Mouse (Mus musculus): Measurements from ENCODE around the gene Tbc1d8b. TPM values are rescaled to one million over a fixed set of nuclear protein-coding genes. Genes with fewer than 3 reads are reported as not detected.
"Not testable (repeated sequence)": the region's sequence is repeated elsewhere in the genome, so short reads cannot be mapped to it uniquely, and the experiment has no call there.

The Tbc1d8b gene
- 1 to 10 TPM; 7.8 to 7.9 TPM for total RNA-seq (2021)
- long read RNA-seq, experiment 1: 0 reads
- long read RNA-seq, experiment 2, partial matches to known transcripts: 1 of 2 reads
- long read RNA-seq, experiment 2, other reads (novel, unspliced or antisense): 1 of 2 reads

DNA sequence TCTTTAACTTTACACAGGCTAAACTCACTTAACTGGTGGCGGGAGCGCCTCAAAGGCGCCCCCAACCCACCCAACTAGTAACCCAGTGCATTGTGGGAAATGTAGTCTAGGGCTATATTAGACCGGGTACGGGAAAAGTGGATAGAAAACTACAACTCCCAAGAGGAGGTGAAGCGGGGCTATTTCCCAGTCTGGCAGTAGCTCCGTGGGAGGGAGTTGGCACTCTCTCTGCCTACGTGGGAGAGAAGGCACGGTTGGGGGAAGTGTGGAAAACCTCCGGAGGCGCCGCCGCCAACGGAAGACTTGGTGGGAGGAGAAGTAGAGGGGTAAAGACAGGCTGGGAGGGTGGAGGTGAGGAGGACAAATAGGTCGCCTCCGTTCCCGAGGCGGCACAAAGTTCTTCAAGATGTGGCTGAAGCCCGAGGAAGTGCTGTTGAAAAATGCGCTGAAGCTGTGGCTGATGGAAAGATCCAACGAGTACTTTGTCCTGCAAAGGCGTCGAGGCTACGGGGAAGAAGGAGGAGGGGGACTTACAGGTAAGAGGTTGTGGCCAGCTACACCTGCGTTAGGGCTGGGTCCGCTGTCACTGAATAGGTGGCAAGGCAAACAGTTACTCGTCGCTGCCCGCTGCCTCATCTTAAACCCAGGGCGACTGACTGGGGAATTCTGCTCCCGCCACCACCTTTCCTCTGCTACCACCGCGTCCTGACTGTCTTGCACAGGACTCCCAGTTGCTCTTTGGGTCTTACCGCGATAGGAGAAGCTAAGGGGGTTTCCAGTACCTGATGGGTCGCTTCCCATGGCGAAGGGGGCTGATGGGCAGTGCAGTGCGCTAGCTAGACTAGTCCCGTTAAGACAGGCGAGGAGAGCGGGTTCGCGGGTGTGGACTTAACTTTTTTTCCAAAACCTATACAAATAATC is at the start of gene Tbc1d8b:
Gene Tbc1d8b, plus strand, starts transcription at position 222 of the 921 bp plus-strand sequence.
- DNase-seq (ENCODE audit: low spot score in 2 of 2): peak; percentile 8 to 31

DNA sequence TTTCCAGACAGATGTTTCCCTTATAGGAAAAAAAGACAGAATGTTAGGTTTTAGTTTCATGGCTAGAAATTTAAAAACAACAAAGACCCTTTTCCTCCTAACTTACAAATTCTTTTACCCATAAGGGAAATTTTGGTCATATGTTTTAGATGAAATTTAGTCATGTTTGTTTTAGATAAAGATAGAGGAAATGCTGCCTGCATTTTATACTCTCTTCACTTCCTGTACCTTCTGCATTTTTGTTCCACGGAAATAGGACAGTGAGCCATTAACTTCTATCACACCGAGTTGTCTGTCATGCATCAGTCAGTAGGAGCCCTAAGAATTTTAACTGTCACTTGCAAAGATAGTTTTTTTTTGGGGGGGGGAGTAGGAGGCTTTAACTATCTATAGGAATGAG is 45.1 kb upstream of the Tbc1d8b start:
- no peak for DNase-seq (ENCODE audit: low spot score in 2 of 2)

DNA sequence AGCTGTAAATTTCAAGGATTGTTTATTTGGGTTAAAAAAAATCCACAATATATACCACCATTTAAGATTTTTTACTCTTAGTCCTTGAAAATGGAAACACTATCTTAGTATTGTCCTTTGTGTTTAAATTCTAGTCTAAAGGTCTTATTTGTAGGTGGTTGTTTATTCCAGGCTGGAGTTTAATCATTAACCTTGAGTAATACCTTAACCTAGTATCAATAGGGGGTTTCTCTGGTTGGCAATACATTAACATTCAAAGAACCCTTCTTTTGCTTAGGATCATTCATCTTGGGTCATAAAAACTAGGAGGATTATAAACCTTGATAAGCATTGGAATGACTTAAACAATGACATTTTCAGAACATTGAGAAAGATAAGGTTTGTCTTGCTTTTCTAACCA is 44.4 kb upstream of the Tbc1d8b start:
- no peak for DNase-seq (ENCODE audit: low spot score in 2 of 2)

DNA sequence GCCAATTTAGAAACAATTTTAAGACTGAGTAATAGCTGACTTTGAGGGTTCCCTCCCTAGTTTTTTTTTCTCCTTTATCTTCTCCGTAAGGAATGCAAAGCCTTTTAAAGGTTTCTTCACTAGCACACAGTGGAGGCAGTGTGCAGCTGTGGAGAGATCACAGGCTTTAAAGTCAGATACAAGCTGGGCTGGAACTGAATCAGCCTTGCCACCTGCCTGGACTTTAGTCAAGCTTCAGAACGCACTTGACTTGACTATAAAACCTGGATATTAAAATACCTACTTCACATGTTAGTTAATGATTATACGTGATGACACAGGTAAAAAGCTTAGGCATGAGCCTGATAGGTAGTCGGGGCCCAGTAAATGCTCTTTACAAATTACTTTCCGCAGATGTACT is 32.6 kb upstream of the Tbc1d8b start:
- DNase-seq (ENCODE audit: low spot score in 2 of 2): no peak

DNA sequence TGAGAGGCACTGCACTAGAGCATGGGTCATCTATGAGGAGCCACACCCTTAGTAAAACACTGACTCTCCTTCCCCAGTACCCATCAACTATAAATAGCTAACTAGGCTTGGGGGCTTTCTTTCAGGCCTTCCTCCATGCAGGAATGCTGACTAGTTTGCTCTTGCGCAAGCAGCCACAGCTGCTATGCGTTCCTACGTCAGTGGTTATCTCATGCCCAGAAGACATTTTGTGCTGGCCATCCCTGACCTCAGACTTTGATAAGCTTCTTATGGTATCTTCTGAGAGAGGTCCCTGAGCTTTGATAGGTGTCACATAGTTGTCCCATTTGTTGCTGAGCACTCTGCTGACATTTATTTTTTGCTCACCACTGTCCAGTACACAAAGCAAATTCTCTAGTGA is 31.5 kb upstream of the Tbc1d8b start:
- no peak for DNase-seq (ENCODE audit: low spot score in 2 of 2)

DNA sequence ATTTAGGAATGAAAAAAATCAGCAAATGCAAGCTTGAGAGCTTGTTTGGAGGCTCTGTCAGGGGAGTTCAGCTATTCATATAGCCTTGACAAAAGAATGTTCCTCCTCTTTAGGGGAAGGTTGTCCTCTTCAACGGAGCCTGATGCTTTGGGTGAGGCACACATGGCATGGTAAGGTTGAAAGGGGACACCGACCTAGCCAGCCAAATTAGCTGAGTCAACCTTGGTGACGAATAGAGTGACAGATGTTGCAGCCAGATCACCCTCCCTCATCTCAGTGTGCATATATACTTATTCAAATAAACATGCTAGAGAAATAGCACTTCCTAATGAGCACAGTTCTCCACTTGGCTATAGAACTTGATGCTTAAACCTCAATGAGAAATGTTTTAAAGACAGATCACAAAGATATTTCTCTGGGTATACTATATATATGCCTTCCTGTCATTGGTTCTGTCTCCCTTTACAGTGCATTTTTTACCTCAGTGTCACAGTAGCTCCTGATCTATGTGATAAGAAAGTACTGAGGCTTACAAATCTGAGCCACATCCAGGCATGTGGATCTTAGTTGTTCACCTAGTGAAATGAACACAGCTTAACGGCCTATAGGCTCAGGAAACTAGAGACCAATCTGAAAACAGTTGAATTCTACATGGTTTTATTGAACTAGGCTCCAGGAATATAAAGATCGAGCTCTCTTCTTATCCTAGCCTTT is 30.3 kb upstream of the Tbc1d8b start:
- no peak for DNase-seq (ENCODE audit: low spot score in 2 of 2)

DNA sequence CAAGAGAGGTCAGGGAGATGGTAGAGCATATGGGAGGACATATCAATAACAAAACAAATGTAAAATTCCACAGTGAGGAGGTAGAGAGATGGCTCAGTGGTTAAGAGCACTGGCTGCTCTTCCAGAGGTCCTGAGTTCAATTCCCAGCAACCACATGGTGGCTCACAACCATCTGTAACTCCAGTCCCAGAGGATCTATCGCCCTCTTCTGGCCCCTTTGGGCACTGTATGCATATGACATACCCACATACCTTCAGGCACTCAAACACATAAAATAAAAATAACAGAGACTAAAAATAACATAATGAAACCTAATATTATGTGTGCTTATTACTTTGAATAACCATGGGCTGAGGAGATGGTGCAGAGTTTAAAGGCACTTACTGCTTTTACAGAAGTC is 22.7 kb upstream of the Tbc1d8b start:
- DNase-seq (ENCODE audit: low spot score in 2 of 2): no peak

DNA sequence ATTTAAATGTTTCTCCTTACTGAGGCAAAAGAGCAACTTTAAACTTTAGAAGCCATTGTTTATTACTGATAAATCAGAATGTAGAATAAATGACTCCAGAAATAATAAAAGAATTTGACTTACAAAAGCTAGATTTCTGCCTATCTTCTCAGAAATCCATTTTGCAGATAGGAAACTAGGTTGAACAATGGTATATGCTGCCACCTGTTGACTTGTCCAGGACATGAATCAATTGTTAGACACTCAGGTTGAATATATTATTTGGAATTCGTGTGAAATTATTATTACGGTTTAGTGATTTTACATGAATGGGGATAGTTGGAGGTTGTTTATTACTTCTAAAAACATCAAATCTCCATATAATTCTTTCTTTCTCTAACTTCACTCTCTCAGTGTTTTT is 19.0 kb upstream of the Tbc1d8b start:
- no peak for DNase-seq (ENCODE audit: low spot score in 2 of 2)

DNA sequence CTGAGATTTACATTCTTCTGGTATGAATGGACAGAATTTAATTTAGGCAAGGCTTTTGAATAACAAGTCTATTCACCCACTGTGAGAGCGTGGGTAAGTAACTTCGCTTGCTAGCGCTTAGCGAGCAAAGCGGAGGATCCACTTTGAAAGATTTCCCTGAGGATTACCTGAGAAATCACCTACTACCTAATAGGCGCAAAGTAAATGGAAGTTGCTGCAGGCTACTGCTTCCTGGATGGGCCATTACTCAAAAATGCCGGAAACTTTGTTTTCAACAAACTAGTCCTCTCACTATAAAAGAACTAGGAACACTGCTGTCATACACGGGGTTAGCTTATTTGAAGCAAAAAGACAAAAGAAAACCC is 404 bp upstream of the Tbc1d8b start:
- no peak for DNase-seq (ENCODE audit: low spot score in 2 of 2)

DNA sequence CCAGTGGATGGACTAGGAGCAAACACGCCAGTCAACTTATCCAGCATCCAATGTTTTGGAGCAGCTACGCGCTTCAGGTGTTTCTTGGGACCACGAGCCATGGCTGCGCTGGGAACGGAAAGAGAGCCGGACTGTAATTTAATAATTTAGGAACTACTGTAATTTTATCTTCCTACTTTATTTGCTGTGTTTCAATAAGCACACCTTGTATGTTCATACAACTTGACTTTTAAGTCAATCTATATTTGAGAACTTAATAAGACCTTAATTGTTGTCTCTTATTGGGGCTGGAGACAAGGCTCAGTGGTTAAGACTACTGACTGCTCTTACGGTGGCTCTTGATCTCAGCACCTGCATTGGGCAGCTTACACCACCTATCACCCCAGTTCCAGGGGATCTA is 29.6 kb downstream of the Tbc1d8b start, which contains the start of gene Gm15013:
Gene Gm15013, minus strand, starts transcription at position 101 of the 400 bp plus-strand sequence.
- DNase-seq (ENCODE audit: low spot score in 2 of 2): no peak

DNA sequence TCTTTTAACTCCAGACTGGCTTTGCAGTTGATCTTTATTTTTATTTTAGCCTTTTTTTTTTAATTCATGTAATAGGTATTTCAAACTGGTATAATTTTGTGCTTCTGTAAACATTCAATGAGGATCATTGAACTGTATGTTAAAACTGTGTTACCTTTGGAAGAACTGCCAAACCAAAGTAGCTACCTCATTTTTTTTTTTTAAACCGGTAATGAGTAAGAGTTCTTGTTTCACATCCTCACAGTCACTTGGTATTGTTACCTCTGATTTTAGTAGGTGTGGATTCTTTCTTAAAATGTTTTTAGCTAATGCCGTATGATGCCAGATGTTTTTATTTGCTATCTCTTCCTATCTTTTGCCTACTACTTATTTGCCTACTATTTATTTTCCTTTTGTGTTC is 37.6 kb downstream of the Tbc1d8b start:
- no peak for DNase-seq (ENCODE audit: low spot score in 2 of 2)

DNA sequence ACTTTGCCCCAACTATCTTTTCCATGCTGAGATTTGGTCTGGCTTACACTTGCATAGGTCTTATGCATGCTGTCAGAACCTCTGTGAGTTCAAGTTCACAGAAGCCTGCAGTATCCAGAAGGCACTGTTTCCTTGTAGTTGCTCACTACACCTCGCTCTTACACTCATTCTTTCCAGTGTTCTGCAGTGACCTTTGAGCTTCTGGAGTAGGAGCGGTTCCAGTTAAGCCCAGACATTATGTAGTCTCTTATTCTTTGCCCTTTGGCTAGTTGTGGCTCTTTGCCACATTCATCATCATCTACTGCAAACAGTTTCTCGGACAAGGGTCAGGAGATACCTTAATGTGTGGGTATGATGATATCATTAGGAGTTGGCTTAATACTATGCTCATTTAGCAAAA is 45.7 kb downstream of the Tbc1d8b start:
- DNase-seq (ENCODE audit: low spot score in 2 of 2): no peak

DNA sequence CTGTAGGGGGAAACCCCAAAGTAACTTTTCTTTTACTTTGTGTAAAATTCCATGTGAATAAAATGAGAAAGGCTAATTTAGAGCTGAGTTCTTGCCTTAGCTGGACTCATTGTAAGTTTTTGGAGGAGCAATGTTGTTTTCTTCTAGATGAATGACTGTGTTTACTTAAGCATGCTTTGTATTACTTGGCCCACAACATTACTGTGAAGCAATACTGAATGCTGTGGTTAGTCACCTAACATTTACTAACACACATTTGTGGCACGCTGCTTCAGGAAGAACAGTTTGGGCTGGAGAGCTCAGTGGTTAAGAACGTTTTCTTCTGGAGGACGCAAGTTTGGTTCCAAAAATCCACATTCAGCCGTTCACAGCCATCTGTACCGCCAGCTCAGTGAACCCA is 52.3 kb downstream of the Tbc1d8b start:
- DNase-seq (ENCODE audit: low spot score in 2 of 2): no peak

DNA sequence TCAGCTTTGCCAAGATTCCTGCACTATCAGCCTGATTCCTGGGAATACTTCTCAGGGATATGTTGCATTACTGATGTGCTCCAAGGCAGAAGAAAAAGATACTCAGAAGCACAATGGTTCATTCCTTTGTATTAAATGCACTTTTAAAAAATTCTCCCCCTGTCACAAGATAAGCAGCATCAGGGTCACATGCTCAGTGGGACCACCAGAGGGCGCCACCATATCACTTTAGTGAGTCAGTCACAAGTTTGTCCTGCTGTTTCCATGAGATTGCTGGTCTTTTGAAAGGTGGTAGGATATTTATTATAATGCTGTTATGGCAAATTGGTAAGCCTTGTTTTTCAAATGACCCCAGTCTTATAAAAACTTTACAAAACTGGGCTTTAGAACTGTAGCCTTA is 67.1 kb downstream of the Tbc1d8b start:
- DNase-seq (ENCODE audit: low spot score in 2 of 2): peak; percentile 3 to 7

DNA sequence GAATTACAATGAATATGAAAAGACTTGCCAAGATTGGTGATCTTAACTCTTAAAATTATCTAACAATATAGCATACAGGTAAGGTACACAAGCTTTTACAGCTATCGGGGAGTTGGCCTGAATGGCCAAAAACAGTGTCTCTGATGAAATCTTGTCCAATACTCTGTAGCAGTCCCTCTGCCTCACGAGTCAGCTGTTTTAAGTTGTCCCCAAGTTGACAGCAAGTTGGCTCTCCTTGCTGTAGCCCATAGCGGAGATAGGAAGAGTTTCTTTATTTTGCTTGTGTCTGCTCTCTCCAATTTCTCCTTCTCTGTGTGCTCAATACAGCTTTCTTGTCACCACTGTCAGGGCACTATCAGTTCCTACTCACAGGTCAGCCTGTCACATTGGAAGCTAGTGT is 73.8 kb downstream of the Tbc1d8b start:
- DNase-seq (ENCODE audit: low spot score in 2 of 2): not testable (repeated sequence)

DNA sequence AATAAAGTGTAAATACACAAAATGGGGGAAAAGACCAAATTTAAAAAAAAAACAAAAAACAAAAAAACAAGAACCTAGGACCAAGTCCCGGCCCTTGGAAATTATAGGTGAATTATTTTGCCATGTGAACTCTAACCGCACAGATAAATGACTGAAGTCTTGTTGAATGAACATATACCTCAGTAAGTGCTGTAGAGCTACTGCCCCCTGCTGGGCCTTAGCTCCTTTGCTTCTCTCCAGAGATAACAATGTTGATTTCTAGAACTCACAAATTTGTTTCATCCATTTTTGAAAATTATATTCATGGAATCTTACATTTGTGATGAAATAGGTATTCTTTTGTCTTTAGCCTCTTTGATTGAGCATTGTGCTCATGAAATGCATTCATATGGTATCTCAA is 77.8 kb downstream of the Tbc1d8b start:
- DNase-seq (ENCODE audit: low spot score in 2 of 2): no peak

DNA sequence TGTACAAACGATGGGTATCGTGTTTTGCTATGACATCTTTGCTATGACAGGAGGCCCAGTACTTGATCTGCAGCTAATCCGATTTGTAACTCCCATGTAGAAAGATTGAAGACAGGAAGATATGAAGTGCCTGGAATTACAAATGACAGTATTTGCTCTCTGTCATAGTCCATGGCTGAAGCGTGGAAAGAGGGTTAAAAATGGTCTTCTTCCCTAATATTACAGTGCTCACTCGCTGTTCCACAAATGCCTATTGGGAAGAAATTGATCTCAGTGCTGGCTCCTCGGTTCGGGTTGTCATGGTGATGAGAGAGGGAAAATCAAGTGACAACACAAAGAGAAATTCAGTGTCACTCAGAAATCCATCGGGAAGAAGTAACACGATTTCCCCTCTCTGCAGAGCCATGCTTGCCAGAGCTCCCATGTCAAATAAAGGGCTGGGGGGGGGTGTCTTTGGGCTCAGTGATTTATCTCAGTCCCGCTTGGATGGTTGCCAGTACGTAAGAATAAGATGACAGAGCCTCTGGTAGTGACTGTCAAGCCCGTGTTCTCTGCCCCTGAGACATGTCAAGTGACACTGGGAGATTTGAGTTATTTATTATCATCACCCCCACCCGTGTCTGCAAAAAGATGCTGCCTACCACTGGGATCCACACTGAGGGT is 85.3 kb downstream of the Tbc1d8b start:
- DNase-seq (ENCODE audit: low spot score in 2 of 2): no peak

DNA sequence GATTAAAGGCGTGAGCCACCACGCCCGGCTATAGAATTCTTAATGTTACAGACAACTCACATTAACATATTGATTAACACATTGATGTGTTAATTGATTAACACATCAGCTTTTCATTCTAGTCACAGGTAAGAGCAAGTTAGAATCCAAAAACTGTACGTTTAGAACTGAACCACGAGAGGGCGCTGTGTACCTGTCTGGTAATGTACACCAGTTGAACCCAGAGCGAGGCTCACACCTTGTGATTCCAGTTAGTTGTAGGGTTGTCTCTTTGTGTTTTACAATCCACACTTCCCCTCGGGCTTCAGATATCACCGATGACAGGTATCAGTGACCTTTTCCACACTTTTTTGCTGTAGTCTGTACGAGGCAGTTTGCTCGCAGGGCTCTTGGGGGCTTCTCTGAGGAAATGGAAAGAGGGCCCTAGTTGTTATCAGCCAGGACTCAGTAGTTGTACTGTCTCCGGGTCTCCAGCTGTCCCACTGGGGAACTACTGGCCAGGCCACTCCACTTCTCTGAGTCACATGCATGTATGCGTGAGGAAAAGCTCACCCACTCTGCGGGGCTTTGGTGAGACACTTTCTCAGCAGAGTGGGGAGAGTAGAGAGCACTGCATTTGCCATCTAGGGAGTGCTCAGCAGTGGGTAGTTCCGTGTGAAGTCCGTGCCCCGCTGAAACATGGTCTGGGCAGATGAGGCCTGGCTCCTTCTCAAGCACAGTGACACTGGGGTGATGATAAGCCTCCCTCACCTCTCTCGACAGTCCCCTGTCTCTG is 89.7 kb downstream of the Tbc1d8b start:
- peak in 1 of 2 experiments; percentile 8 for DNase-seq (ENCODE audit: low spot score in 2 of 2)

DNA sequence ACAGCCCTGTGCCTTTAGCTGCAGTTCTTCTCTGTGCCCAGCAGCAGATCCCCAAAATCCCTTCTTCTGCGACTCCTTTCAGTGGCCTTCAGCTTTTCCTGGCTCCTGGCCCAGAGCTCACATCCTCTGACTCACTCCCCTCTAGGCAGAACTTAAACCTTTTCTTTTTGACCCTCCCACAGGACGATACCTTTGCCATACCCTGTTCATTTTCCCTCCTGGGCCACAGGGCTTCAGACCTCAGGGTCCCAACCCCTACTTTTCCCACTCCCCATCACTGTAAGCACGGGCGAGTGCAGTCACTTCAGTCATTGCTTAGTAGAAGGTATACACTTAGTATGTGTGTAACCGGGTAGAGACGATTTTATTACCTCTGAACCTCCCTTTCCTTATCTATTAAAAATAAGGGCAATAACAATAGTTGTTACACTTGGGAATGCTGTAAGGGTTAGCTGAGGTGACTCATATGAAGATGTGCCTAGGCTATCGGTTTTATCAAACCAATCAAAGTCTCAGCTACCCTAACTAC is 90.4 kb downstream of the Tbc1d8b start:
- peak in 1 of 2 experiments; percentile 5 for DNase-seq (ENCODE audit: low spot score in 2 of 2)

DNA sequence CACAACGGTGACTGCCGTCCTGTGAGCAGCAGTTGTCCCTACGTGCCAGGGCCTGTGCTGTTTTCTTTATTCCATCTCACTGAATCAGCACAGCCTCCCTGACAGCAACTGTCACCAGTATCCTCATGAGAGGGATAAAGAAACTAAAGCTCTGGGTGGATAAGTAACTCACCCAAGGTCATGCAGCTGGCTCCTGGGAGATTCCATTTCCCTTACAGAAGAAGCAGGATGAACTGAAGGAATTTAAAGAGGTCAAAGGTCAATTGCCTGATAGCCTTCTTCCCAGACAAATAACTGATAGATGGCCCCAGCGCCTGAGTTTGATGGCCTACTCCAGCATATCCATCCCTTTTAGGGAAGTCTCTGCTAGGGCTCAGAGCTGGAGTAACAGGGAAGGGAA is 92.6 kb downstream of the Tbc1d8b start:
- DNase-seq (ENCODE audit: low spot score in 2 of 2): no peak

DNA sequence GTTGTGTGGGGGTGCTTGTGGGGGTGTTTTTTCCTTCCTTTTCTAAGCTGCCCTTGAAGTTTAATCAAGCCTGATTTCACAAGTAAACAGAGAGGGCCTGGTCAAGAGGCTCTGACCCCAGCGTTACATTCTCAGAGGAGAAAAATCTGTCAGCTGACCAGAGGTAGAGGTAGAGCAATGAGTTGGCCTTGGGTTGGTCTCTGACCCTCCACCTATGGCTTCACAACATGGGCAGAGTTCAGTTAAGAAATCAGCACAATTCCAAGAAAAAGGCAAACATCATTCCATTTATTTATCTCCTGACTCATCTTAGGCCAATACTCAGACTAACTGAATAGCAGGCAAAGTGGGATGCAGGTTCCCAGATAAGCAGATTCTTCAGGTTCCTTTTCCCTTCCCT is 94.1 kb downstream of the Tbc1d8b start:
- DNase-seq (ENCODE audit: low spot score in 2 of 2): no peak

Measured in adrenal gland, postnatal 4 days (tissue).